Mouse (Mus musculus) midbrain, embryonic 13.5 days (tissue): ENCODE measurements around the gene Celf1. TPM values are rescaled to one million over a fixed set of nuclear protein-coding genes. Genes with fewer than 3 reads are reported as not detected.
A peak's percentile ranks its signal among the peaks of the same experiment; 100 is the strongest.

Experiments used
- ATAC-seq: fragments of 200-750 bp; cut with Nextera tagmentation; 2 replicates; pipeline ENCODE4 v1.8.0; 2017; ENCODE audit warnings: mild to moderate bottlenecking, moderate TSS enrichment, moderate library complexity
- H3K27ac ChIP-seq: fragments of 300-500 bp; sonication (generic); 2 replicates; pipeline ENCODE4 v1.5.1; 2015; ENCODE audit warnings: inconsistent platforms, mild to moderate bottlenecking, moderate library complexity
- H3K27me3 ChIP-seq: fragments of 300-500 bp; sonication (generic); 2 replicates; pipeline ENCODE4 v1.6.1; 2015; ENCODE audit warnings: mild to moderate bottlenecking, inconsistent platforms
- H3K36me3 ChIP-seq: fragments of 300-500 bp; sonication (generic); 2 replicates; pipeline ENCODE4 v1.6.1; 2015; ENCODE audit warnings: mild to moderate bottlenecking, inconsistent platforms
- H3K4me1 ChIP-seq: fragments of 300-500 bp; sonication (generic); replicated peaks from 2 replicates; pipeline ENCODE4 v1.6.1; 2015; ENCODE audit warnings: inconsistent platforms
- H3K4me2 ChIP-seq: fragments of 300-500 bp; sonication (generic); replicated peaks from 2 replicates; pipeline ENCODE4 v1.6.1; 2015; ENCODE audit warnings: moderate library complexity, mild to moderate bottlenecking, inconsistent platforms
- H3K4me3 ChIP-seq: fragments of 300-500 bp; sonication (generic); replicated peaks from 2 replicates; pipeline ENCODE4 v1.5.1; 2015; ENCODE audit warnings: mild to moderate bottlenecking, inconsistent platforms
- H3K9ac ChIP-seq: fragments of 300-500 bp; sonication (generic); replicated peaks from 2 replicates; pipeline ENCODE4 v1.6.1; 2015; ENCODE audit warnings: mild to moderate bottlenecking, inconsistent platforms
- H3K9me3 ChIP-seq: fragments of 300-500 bp; sonication (generic); 2 replicates; pipeline ENCODE4 v1.6.1; 2016; ENCODE audit warnings: mild to moderate bottlenecking, inconsistent platforms
- WGBS: fragments of 180-500 bp; shearing (Covaris S2); methylation state at CpG from one replicate; pipeline ENCODE4 v1.1.7; 2015; 5-methylcytosine and 5-hydroxymethylcytosine counted together
- polyA plus RNA-seq: library from polyadenylated mRNA; unstranded; fragments of >200 nt; fragmentation: Nextera tagmentation; extraction: Ambion mirVana; gene quantifications from 2 replicates; pipeline ENCODE4 v1.2.1, GENCODE M21; 2015

Celf1 gene
- polyA plus RNA-seq, 1 experiment from 2014 or later, result 137 TPM

- Histone ChIP-seq H3K36me3 (peaks cover 36% of the 10 kb centered on the region), H3K4me2 (peak overlapping the region; percentile 97), H3K9ac (peak overlapping the region; percentile 66), H3K27me3 (no peaks in the 10 kb centered on the region), H3K4me3 (peak overlapping the region; percentile 71), H3K4me1 (peaks cover 21% of the 10 kb centered on the region), H3K9me3 (no peaks in the 10 kb centered on the region), H3K27ac (no peak overlapping the region; the same call in 1 of the 2 replicates)
- peak; percentile 80 for ATAC-seq
- WGBS, result 0% methylated on average over 6 of the region's 6 CpGs
Measured at GRCm38 (mm10) chr2:91053181-91053933, 113.2 kb downstream of the Celf1 start.

GRCm38 (mm10) chr2:91053934-91054382 lies 113.8 kb downstream of the Celf1 start, which contains the start of gene Psmc3:
TSS of gene Psmc3 (plus strand) at chr2:91054009.
- peak within 1 kb of the TSS; percentile 77 for H3K9ac ChIP-seq
- H3K4me3 ChIP-seq, result peak within 1 kb of the TSS; percentile 71
- 0% methylated on average over 40 of the region's 40 CpGs for WGBS
- H3K4me1 ChIP-seq, result peaks cover 21% of the 10 kb centered on the region
- H3K4me2 ChIP-seq, result peak within 1 kb of the TSS; percentile 97
- peaks cover 42% of the 10 kb centered on the region for H3K36me3 ChIP-seq
- no peaks in the 10 kb centered on the region for H3K9me3 ChIP-seq
- peak; percentile 99 for ATAC-seq
- H3K27ac ChIP-seq, result peak within 1 kb of the TSS; percentile 89
- no peaks in the 10 kb centered on the region for H3K27me3 ChIP-seq

GRCm38 (mm10) chr2:91058435-91058834 lies 118.3 kb downstream of the Celf1 start:
- Histone ChIP-seq H3K27ac (no peak overlapping the region), H3K27me3 (no peaks in the 10 kb centered on the region), H3K9me3 (no peaks in the 10 kb centered on the region), H3K9ac (no peak overlapping the region), H3K36me3 (peaks cover 79% of the 10 kb centered on the region), H3K4me3 (no peak overlapping the region), H3K4me2 (no peak overlapping the region), H3K4me1 (peaks cover 10% of the 10 kb centered on the region)
- no peak for ATAC-seq
- 93% methylated on average over 5 of the region's 5 CpGs for WGBS

GRCm38 (mm10) chr2:91059376-91059775 lies 119.2 kb downstream of the Celf1 start:
- H3K27ac ChIP-seq, result no peak overlapping the region
- H3K27me3 ChIP-seq, result no peaks in the 10 kb centered on the region
- 94% methylated on average over 2 of the region's 2 CpGs for WGBS
- no peaks in the 10 kb centered on the region for H3K9me3 ChIP-seq
- H3K4me3 ChIP-seq, result no peak overlapping the region
- H3K36me3 ChIP-seq, result peaks cover 88% of the 10 kb centered on the region
- peaks cover 10% of the 10 kb centered on the region for H3K4me1 ChIP-seq
- no peak overlapping the region for H3K9ac ChIP-seq
- H3K4me2 ChIP-seq, result no peak overlapping the region
- ATAC-seq, result no peak

- Histone ChIP-seq H3K4me3 (no peak overlapping the region), H3K4me2 (no peak overlapping the region), H3K4me1 (no peaks in the 10 kb centered on the region), H3K9ac (no peak overlapping the region), H3K36me3 (peaks cover 97% of the 10 kb centered on the region), H3K27me3 (no peaks in the 10 kb centered on the region), H3K27ac (0 out of 2 replicates have a peak overlapping the region, but pooled peaks have one; percentile 25), H3K9me3 (no peaks in the 10 kb centered on the region)
- WGBS, result 80% methylated on average over 10 of the region's 10 CpGs
- peak; percentile 38; the same call in 1 of the 2 replicates for ATAC-seq
Measured at GRCm38 (mm10) chr2:91060544-91061355, 120.6 kb downstream of the Celf1 start.

- ATAC-seq, result no peak
- Histone ChIP-seq H3K36me3 (peaks cover 97% of the 10 kb centered on the region), H3K27ac (no peak overlapping the region), H3K4me3 (no peak overlapping the region), H3K4me2 (no peak overlapping the region), H3K9ac (no peak overlapping the region), H3K4me1 (no peaks in the 10 kb centered on the region), H3K9me3 (no peaks in the 10 kb centered on the region), H3K27me3 (no peaks in the 10 kb centered on the region)
- 83% methylated on average over 6 of the region's 6 CpGs for WGBS
Measured at GRCm38 (mm10) chr2:91061849-91062481, 121.8 kb downstream of the Celf1 start.

GRCm38 (mm10) chr2:91062779-91063606 lies 122.8 kb downstream of the Celf1 start:
- Histone ChIP-seq H3K9ac (no peak overlapping the region), H3K27me3 (no peaks in the 10 kb centered on the region), H3K4me3 (no peak overlapping the region), H3K9me3 (no peaks in the 10 kb centered on the region), H3K27ac (no peak overlapping the region), H3K36me3 (peaks cover 94% of the 10 kb centered on the region), H3K4me2 (no peak overlapping the region), H3K4me1 (peaks cover 1% of the 10 kb centered on the region; the same call in 1 of the 2 replicates)
- 93% methylated on average over 16 of the region's 16 CpGs for WGBS
- ATAC-seq, result no peak

GRCm38 (mm10) chr2:91064211-91064610 lies 124.0 kb downstream of the Celf1 start:
- no peak overlapping the region for H3K4me2 ChIP-seq
- H3K36me3 ChIP-seq, result peaks cover 84% of the 10 kb centered on the region
- no peak overlapping the region for H3K4me3 ChIP-seq
- ATAC-seq, result no peak
- 84% methylated on average over 6 of the region's 6 CpGs for WGBS
- H3K27ac ChIP-seq, result no peak overlapping the region
- H3K9me3 ChIP-seq, result no peaks in the 10 kb centered on the region
- H3K4me1 ChIP-seq, result peaks cover 13% of the 10 kb centered on the region
- no peak overlapping the region for H3K9ac ChIP-seq
- H3K27me3 ChIP-seq, result no peaks in the 10 kb centered on the region

- Histone ChIP-seq H3K9me3 (no peaks in the 10 kb centered on the region), H3K4me2 (no peak overlapping the region), H3K27ac (no peak overlapping the region; the same call in 1 of the 2 replicates), H3K36me3 (peaks cover 72% of the 10 kb centered on the region), H3K4me3 (no peak overlapping the region), H3K4me1 (peaks cover 18% of the 10 kb centered on the region), H3K9ac (no peak overlapping the region), H3K27me3 (no peaks in the 10 kb centered on the region)
- ATAC-seq, result no peak
- WGBS, result 46% methylated on average over 3 of the region's 3 CpGs
Measured at GRCm38 (mm10) chr2:91065544-91065943, 125.4 kb downstream of the Celf1 start.

- H3K4me3 ChIP-seq, result no peak overlapping the region
- no peak overlapping the region for H3K4me2 ChIP-seq
- no peak overlapping the region for H3K9ac ChIP-seq
- 86% methylated on average over 3 of the region's 3 CpGs for WGBS
- no peaks in the 10 kb centered on the region for H3K9me3 ChIP-seq
- no peak for ATAC-seq
- peaks cover 64% of the 10 kb centered on the region for H3K36me3 ChIP-seq
- H3K27ac ChIP-seq, result no peak overlapping the region
- no peaks in the 10 kb centered on the region for H3K27me3 ChIP-seq
- peaks cover 27% of the 10 kb centered on the region for H3K4me1 ChIP-seq
Measured at GRCm38 (mm10) chr2:91066455-91066854, 126.3 kb downstream of the Celf1 start.

- Histone ChIP-seq H3K4me2 (peak overlapping the region; percentile 76), H3K27ac (no peak overlapping the region), H3K36me3 (peaks cover 45% of the 10 kb centered on the region), H3K9ac (peak overlapping the region; percentile 84), H3K4me1 (peaks cover 28% of the 10 kb centered on the region), H3K9me3 (no peaks in the 10 kb centered on the region), H3K27me3 (no peaks in the 10 kb centered on the region), H3K4me3 (peak overlapping the region; percentile 71)
- ATAC-seq, result no peak
- 61% methylated on average over 13 of the region's 13 CpGs for WGBS
Measured at GRCm38 (mm10) chr2:91068162-91068871, 128.1 kb downstream of the Celf1 start.
